Mouse (Mus musculus) urinary bladder, postnatal 0 days (tissue): ENCODE data around the gene Tshz2. TPM values are rescaled to one million over a fixed set of nuclear protein-coding genes. Genes with fewer than 3 reads are reported as not detected.

Source experiments
- polyA plus RNA-seq: library from polyadenylated mRNA; unstranded; fragments of >200 nt; fragmentation: Nextera tagmentation; extraction: Ambion mirVana; gene quantifications from 2 replicates; pipeline ENCODE4 v1.2.1, GENCODE M21; 2015

Gene Tshz2
- polyA plus RNA-seq = 11.1 and 12.3 TPM in 2 replicates

GRCm38 (mm10) chr2:169632338-169633151 is at the start of gene Tshz2:
Gene Tshz2, plus strand, starts transcription at chr2:169633013.

GRCm38 (mm10) chr2:169587645-169588044 is 45.2 kb upstream of the Tshz2 start, which contains the start of gene Gm11011:
Gene Gm11011, minus strand, starts transcription at chr2:169587745.

Other genes with a start within 250 kb of the Tshz2 start
- not detected in 2 replicates for gene Gm11011, start 45.3 kb upstream of the Tshz2 start, polyA plus RNA-seq